In genomic region chr3:105831584-105831983, GRCm38 (mm10) we compare ENCODE assay signal across 20 mouse cellular contexts. TPM values are rescaled to one million over a fixed set of nuclear protein-coding genes. Genes with fewer than 3 reads are reported as not detected.
"Had no signal": no experiment of that assay in that cellular context is flagged by ENCODE, and none has a peak within 500 bp of the region (broad histone marks: within the 10 kb centered on the region; RNA-seq: fewer than 3 reads in every experiment).

No protein-coding gene starts in this region.

- H3K36me3 ChIP-seq: midbrain, embryonic 13.5 days; midbrain, embryonic 15.5 days; neural tube, embryonic 12.5 days; stomach, embryonic 15.5 days had no signal

- DNase-seq: lung, adult 18-20 months; lung, embryonic 14.5 days; lung, postnatal 14 days; lung, postnatal 36 days; right cerebral cortex, postnatal 14 days; thymus, adult 2 months; thymus, postnatal 25 days; thymus, postnatal 4 days had no signal

- H3K4me1 ChIP-seq: midbrain, embryonic 13.5 days; midbrain, embryonic 15.5 days; neural tube, embryonic 12.5 days; stomach, embryonic 15.5 days had no signal

- H3K9me3 ChIP-seq: megakaryocyte, embryonic 14.5 days; midbrain, embryonic 13.5 days; midbrain, embryonic 15.5 days; neural tube, embryonic 12.5 days; stomach, embryonic 15.5 days had no signal

- ATAC-seq: midbrain, embryonic 13.5 days; midbrain, embryonic 15.5 days had no signal

- H3K27me3 ChIP-seq: megakaryocyte, embryonic 14.5 days; midbrain, embryonic 13.5 days; midbrain, embryonic 15.5 days; neural tube, embryonic 12.5 days; stomach, embryonic 15.5 days had no signal

- H3K27ac ChIP-seq: macrophage; midbrain, embryonic 13.5 days; midbrain, embryonic 15.5 days; neural tube, embryonic 12.5 days; stomach, embryonic 15.5 days; stomach, postnatal 0 days had no signal

- H3K4me3 ChIP-seq: megakaryocyte, embryonic 14.5 days; midbrain, embryonic 13.5 days; midbrain, embryonic 15.5 days; neural tube, embryonic 12.5 days; stomach, embryonic 15.5 days had no signal

- H3K4me2 ChIP-seq: lung, embryonic 14.5 days; midbrain, embryonic 11.5 days; midbrain, embryonic 13.5 days; midbrain, embryonic 15.5 days; neural tube, embryonic 12.5 days; stomach, embryonic 15.5 days had no signal

- H3K9ac ChIP-seq: lung, embryonic 14.5 days; midbrain, embryonic 13.5 days; midbrain, embryonic 15.5 days; neural tube, embryonic 12.5 days; stomach, embryonic 15.5 days had no signal

RNA-seq across cellular contexts. Expression of gene Adora3, which starts 39.1 kb away (rescaled TPM):
- polyA plus RNA-seq: midbrain, embryonic 11.5 days; neural tube, embryonic 12.5 days had no signal

RNA-seq across cellular contexts. Expression of gene Tmigd3, which starts 39.1 kb away (rescaled TPM):
- total RNA-seq: midbrain, postnatal 0 days; neutrophil, adult 5-6 weeks had no signal
- polyA plus RNA-seq: lung, embryonic 16.5 days; midbrain, embryonic 11.5 days; midbrain, embryonic 13.5 days; midbrain, embryonic 15.5 days; midbrain, postnatal 0 days; neural tube, embryonic 12.5 days; neural tube, embryonic 14.5 days had no signal
